8 mouse cellular contexts compared by ENCODE assay signal in the genomic region with DNA sequence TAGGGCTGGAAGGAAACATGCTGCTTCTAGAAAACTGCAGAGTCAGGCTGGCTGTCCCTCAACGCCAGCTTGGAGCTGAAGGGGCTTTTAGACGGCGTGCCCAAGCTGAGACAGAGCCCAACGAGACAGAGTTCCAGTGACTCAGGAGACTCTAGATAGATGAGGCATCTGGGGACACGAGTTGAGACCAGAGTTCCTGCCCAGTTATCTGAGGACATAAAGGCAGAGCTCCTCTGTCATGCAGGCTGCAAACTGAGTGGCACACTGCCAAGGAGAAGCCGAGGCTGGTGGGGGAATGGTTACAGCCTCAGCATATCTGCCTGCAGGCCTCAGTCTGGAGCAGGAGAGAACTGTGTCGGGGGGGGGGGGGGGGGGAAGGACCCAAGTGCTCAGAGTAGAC.
A peak's percentile ranks its signal among the peaks of the same experiment; 100 is the strongest.
DNase-seq lines count a peak whose midpoint lies in the region.

No protein-coding gene starts in this region.

- DNase-seq in Muller cell, postnatal 12 days (ENCODE audit: inconsistent ontology term): peak; percentile 82
- DNase-seq in brain, adult 2 months (ENCODE audit: low read depth, low spot score): peak; percentile 89
- DNase-seq in frontal cortex, postnatal 10 days (ENCODE audit: low spot score in 2 of 2): peak; percentile 64 to 66
- peak; percentile 62 for DNase-seq in heart, postnatal 25 days (ENCODE audit: low spot score)
- peak; percentile 63 to 64 for DNase-seq in layer of hippocampus, postnatal 10 days (ENCODE audit: low spot score in 2 of 2)
- DNase-seq in lung, postnatal 10 days: peak; percentile 81
- DNase-seq in skeletal muscle tissue, adult 2 months (ENCODE audit: low read depth, low spot score): peak; percentile 89
- DNase-seq in thymus, postnatal 10 days (ENCODE audit: low spot score in 2 of 2): no peak

- intact Hi-C loops in heart, postnatal 25 days (cut with DNase I): no loop called here

Comparison
In these comparisons a context has a peak if more than half of its experiments do, and no peak if none do; other contexts are left out.
1. DNase-seq: peak in Muller cell, postnatal 12 days (single experiment), brain, adult 2 months (single experiment), frontal cortex, postnatal 10 days (2 of 2), heart, postnatal 25 days (single experiment), layer of hippocampus, postnatal 10 days (2 of 2), lung, postnatal 10 days (single experiment) and skeletal muscle tissue, adult 2 months (single experiment); none in thymus, postnatal 10 days (0 of 2).